Mouse (Mus musculus): ENCODE results near the gene Kcmf1. TPM values are rescaled to one million over a fixed set of nuclear protein-coding genes. Genes with fewer than 3 reads are reported as not detected.

The Kcmf1 gene
- polyA plus RNA-seq, 1 experiment from 2014 or later = 44.7 TPM

DNA sequence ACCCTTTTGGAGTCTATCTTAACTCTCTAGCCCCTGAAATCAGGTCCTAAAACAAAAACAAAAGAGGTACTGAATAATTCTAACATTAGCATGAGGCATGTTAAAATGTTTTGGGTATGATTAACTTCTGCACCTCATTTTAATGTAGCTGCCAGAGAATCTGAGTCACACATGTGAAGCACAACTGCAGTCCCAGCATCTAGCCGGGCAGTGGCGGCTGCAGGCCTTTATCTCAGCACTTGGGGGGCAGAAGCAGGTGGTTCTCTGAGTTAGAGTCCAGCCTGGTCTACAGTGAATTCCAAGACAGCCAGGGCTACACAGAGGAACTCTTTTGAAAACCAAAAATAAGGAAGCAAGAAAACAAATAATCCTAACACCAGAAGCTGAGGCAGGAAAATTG, 11.1 kb downstream of the Kcmf1 start:
- H3K27ac ChIP-seq (ENCODE audit: low read depth, low read length) = no peak overlapping the region
- no peak overlapping the region for H3K4me3 ChIP-seq (ENCODE audit: low read depth, low read length)
- H3K9ac ChIP-seq (ENCODE audit: low read depth, low read length) = no peak overlapping the region
- no peaks in the 10 kb centered on the region for H3K4me1 ChIP-seq (ENCODE audit: control insufficient read depth, insufficient read depth, low read length)
- no peaks in the 10 kb centered on the region for H3K27me3 ChIP-seq (ENCODE audit: control insufficient read depth, insufficient read depth, low read length)
- ATAC-seq (replicated peaks; ENCODE audit: insufficient number of reproducible peaks, low FRiP score, low TSS enrichment) = no peak
- no peaks in the 10 kb centered on the region for H3K9me3 ChIP-seq (replicated peaks; ENCODE audit: control insufficient read depth, low read length)
- 55% methylated on average over 2 of the region's 2 CpGs for WGBS (ENCODE audit: insufficient replicate concordance)
- no peaks in the 10 kb centered on the region for H3K36me3 ChIP-seq (ENCODE audit: control insufficient read depth, insufficient read depth, low read length)
- H3K4me2 ChIP-seq = no peak overlapping the region

DNA sequence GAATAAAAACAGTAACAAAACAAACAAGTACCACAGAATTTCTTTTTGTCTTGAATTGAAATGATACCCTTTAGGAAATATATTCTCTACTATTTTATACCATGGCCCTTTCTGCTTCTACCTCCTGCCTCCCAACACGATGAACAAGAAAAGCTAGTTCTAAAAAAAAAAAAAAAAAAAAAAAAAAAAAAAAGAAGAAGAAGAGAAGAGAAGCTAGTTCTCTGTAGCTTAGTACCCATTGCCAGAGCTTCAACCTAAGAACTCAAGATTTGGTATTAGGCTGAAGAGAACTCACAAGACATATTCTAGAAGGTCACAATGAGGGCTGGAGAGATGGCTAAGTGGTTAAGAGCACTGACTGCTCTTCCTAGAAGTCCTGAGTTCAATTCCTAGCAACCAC, 14.5 kb downstream of the Kcmf1 start:
- no peak overlapping the region for H3K4me3 ChIP-seq (ENCODE audit: low read depth, low read length)
- peaks cover 13% of the 10 kb centered on the region; the same call in 1 of the 2 replicates for H3K4me1 ChIP-seq (ENCODE audit: control insufficient read depth, insufficient read depth, low read length)
- no peak overlapping the region for H3K27ac ChIP-seq (ENCODE audit: low read depth, low read length)
- H3K9me3 ChIP-seq (replicated peaks; ENCODE audit: control insufficient read depth, low read length) = no peaks in the 10 kb centered on the region
- WGBS (ENCODE audit: insufficient replicate concordance) = 85% methylated on average over 1 of the region's 1 CpGs
- H3K36me3 ChIP-seq (ENCODE audit: control insufficient read depth, insufficient read depth, low read length) = no peaks in the 10 kb centered on the region
- ATAC-seq (replicated peaks; ENCODE audit: insufficient number of reproducible peaks, low FRiP score, low TSS enrichment) = no peak
- H3K27me3 ChIP-seq (ENCODE audit: control insufficient read depth, insufficient read depth, low read length) = no peaks in the 10 kb centered on the region
- no peak overlapping the region for H3K9ac ChIP-seq (ENCODE audit: low read depth, low read length)
- H3K4me2 ChIP-seq = no peak overlapping the region

DNA sequence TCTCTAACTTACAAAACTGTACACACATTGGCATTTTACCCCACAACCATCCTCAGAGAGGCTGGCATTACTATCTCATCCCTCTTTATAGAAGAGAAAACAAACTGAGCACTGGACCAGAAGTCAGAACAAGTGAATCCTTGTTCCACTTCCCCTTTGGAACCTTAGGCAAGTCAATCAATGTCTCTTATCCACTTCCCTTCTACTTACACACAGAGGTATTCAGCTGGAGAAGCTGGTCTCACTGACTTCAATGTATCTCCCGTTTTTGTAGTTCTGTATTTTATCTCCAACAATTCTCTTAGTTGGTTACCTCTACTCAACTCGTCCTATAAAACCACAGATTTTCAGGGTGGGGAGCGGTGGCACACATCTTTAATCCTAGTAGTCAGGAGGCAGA, 15.0 kb downstream of the Kcmf1 start:
- H3K9ac ChIP-seq (ENCODE audit: low read depth, low read length) = no peak overlapping the region
- no peaks in the 10 kb centered on the region for H3K36me3 ChIP-seq (ENCODE audit: control insufficient read depth, insufficient read depth, low read length)
- H3K27me3 ChIP-seq (ENCODE audit: control insufficient read depth, insufficient read depth, low read length) = no peaks in the 10 kb centered on the region
- no peak overlapping the region for H3K4me2 ChIP-seq
- H3K4me1 ChIP-seq (ENCODE audit: control insufficient read depth, insufficient read depth, low read length) = peaks cover 13% of the 10 kb centered on the region; the same call in 1 of the 2 replicates
- no peak overlapping the region for H3K4me3 ChIP-seq (ENCODE audit: low read depth, low read length)
- no peak overlapping the region for H3K27ac ChIP-seq (ENCODE audit: low read depth, low read length)
- ATAC-seq (replicated peaks; ENCODE audit: insufficient number of reproducible peaks, low FRiP score, low TSS enrichment) = no peak
- H3K9me3 ChIP-seq (replicated peaks; ENCODE audit: control insufficient read depth, low read length) = no peaks in the 10 kb centered on the region
- 68% methylated on average over 3 of the region's 3 CpGs for WGBS (ENCODE audit: insufficient replicate concordance)

DNA sequence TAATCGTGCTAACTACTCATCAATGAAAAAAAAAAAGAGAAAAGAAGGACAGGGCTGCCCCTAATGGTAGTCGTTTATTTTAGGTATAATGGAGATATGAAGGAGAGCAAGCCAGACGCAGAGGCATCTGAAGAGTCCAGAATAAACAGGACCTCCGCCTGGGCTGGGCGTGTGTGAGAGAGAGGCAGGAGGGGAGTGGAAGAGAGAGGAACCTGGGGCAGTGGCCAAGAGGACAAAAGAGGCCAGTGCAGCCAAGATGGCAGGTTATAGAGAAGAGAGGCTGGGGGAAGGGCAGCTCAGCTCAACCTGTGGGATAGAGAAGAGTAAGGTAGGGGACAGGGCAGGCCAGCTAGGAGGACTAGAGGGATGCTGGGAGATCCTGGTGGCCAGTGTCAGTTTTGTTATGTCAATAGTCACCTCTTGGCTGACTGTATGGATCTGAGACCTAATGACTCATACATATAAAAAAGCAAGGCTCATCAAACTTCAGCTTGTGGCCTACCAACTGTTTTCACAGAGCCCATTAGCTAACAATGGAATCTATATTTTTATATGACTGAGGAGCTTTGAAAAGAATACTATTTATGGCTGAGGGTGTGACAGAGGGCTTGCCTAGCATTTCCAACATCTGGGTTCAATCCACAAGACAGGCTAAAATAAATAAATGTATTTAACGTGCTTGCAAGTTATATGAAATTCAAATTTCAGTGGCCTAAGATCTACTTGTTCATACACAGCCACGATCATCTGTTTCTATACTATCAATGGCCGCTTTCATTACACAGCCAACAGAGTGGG, 16.9 kb downstream of the Kcmf1 start:
- H3K36me3 ChIP-seq (ENCODE audit: control insufficient read depth, insufficient read depth, low read length) = no peaks in the 10 kb centered on the region
- H3K4me2 ChIP-seq = no peak overlapping the region
- H3K4me1 ChIP-seq (ENCODE audit: control insufficient read depth, insufficient read depth, low read length) = peaks cover 16% of the 10 kb centered on the region
- no peak for ATAC-seq (replicated peaks; ENCODE audit: insufficient number of reproducible peaks, low FRiP score, low TSS enrichment)
- 73% methylated on average over 8 of the region's 8 CpGs for WGBS (ENCODE audit: insufficient replicate concordance)
- no peaks in the 10 kb centered on the region for H3K27me3 ChIP-seq (ENCODE audit: control insufficient read depth, insufficient read depth, low read length)
- H3K4me3 ChIP-seq (ENCODE audit: low read depth, low read length) = no peak overlapping the region
- H3K9me3 ChIP-seq (replicated peaks; ENCODE audit: control insufficient read depth, low read length) = no peaks in the 10 kb centered on the region
- no peak overlapping the region for H3K9ac ChIP-seq (ENCODE audit: low read depth, low read length)
- H3K27ac ChIP-seq (ENCODE audit: low read depth, low read length) = no peak overlapping the region

DNA sequence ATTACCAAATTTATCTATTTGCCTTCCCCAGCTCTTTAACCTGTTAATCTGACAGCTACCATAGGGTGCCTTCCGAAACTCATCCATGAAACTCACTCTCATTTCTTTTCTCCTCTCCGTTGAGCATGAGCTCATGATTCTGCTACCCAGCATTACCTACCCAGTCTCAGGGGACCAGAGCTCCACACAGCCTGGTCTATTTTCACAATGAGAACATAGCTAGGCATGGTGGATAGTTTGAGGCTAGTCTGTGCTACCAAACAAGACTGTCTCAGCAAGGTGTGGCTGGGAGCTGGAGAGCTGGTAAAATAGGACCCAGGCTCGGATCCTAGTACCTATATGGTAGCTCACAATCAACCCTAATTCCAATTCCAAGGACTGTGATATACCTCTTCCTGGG, 17.6 kb downstream of the Kcmf1 start:
- ATAC-seq (replicated peaks; ENCODE audit: insufficient number of reproducible peaks, low FRiP score, low TSS enrichment) = no peak
- no peaks in the 10 kb centered on the region for H3K9me3 ChIP-seq (replicated peaks; ENCODE audit: control insufficient read depth, low read length)
- WGBS (ENCODE audit: insufficient replicate concordance) = 91% methylated on average over 3 of the region's 3 CpGs
- H3K4me2 ChIP-seq = no peak overlapping the region
- H3K4me3 ChIP-seq (ENCODE audit: low read depth, low read length) = no peak overlapping the region
- no peaks in the 10 kb centered on the region for H3K27me3 ChIP-seq (ENCODE audit: control insufficient read depth, insufficient read depth, low read length)
- H3K27ac ChIP-seq (ENCODE audit: low read depth, low read length) = no peak overlapping the region
- no peak overlapping the region for H3K9ac ChIP-seq (ENCODE audit: low read depth, low read length)
- H3K4me1 ChIP-seq (ENCODE audit: control insufficient read depth, insufficient read depth, low read length) = peaks cover 16% of the 10 kb centered on the region
- no peaks in the 10 kb centered on the region for H3K36me3 ChIP-seq (ENCODE audit: control insufficient read depth, insufficient read depth, low read length)

DNA sequence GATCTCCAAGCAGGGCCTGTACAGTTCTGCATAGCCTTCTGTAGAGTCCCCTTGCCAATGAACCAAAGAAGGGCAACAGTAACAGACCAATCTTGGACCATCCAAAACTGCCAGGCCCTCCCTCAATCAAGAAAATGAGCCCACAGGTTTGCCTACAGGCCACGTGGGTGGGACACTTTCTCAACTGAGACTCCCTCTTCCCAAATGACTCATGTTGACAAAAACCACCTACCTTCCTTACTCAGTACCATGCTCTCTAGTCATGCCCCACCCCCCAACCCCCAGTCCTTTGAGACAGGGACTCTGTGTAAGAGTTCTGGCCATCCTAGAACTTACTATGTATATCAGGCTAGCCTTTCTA, 18.2 kb downstream of the Kcmf1 start:
- H3K27me3 ChIP-seq (ENCODE audit: control insufficient read depth, insufficient read depth, low read length) = no peaks in the 10 kb centered on the region
- no peaks in the 10 kb centered on the region for H3K36me3 ChIP-seq (ENCODE audit: control insufficient read depth, insufficient read depth, low read length)
- peak overlapping the region; percentile 12; the same call in 1 of the 2 replicates for H3K27ac ChIP-seq (ENCODE audit: low read depth, low read length)
- no peaks in the 10 kb centered on the region for H3K9me3 ChIP-seq (replicated peaks; ENCODE audit: control insufficient read depth, low read length)
- 45% methylated on average over 1 of the region's 1 CpGs for whole genome bisulfite sequencing (ENCODE audit: insufficient replicate concordance)
- H3K4me2 ChIP-seq = peak overlapping the region; percentile 37
- ATAC-seq (replicated peaks; ENCODE audit: insufficient number of reproducible peaks, low FRiP score, low TSS enrichment) = no peak
- H3K9ac ChIP-seq (ENCODE audit: low read depth, low read length) = no peak overlapping the region
- H3K4me3 ChIP-seq (ENCODE audit: low read depth, low read length) = no peak overlapping the region
- peaks cover 16% of the 10 kb centered on the region for H3K4me1 ChIP-seq (ENCODE audit: control insufficient read depth, insufficient read depth, low read length)

DNA sequence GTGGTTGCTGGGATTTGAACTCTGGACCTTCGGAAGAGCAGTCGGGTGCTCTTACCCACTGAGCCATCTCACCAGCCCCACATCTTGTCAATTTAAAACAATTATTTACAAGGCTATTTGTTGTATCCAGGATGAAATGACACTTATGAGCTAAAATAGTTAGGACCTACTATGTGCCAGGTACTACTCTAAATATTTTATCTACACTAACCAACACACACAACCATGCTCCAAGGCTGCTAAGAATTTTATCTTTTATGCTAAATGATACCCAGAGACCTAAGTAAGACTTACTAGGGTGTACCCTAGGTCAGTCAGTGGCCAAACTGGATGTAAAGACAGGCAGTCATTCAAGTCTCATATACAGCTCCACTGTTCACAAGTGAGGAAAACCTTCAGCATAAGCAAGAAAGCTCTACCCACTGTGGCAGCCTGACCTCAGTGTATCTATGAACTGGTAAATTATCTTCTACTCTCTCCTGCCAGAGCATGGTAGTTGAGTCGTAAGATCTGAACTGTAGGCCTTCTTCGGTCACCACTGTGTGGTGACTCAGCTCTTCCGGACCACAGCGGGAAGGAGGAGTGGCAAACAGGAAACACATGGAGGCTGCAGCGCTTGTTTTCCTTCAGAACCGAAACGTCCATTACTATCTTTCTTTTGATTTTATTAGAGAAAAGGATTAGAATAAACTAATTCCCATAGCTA, 18.7 kb downstream of the Kcmf1 start:
- no peak; the same call in 1 of the 2 replicates for ATAC-seq (replicated peaks; ENCODE audit: insufficient number of reproducible peaks, low FRiP score, low TSS enrichment)
- 66% methylated on average over 9 of the region's 9 CpGs for WGBS (ENCODE audit: insufficient replicate concordance)

DNA sequence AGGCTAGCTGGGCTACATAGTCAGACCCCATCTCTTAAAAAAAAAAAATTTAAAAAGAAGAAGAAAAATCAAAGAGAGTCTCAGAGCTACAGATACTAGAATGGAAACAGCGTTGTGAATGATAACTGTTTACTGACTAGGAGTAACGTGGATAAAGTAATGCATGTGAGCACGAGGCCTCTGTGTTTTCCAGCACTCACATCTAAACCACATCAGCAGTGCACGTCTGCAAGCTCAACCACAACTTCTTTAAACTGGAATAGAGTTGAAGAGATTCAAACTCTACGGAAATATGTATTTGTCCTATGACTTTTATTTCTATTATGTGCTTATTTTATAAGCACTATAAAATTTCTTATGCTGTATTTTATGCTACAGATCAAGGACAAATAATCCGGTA, 23.1 kb downstream of the Kcmf1 start:
- no peak for ATAC-seq (replicated peaks; ENCODE audit: insufficient number of reproducible peaks, low FRiP score, low TSS enrichment)
- 89% methylated on average over 6 of the region's 6 CpGs for WGBS (ENCODE audit: insufficient replicate concordance)
- H3K4me1 ChIP-seq (ENCODE audit: control insufficient read depth, insufficient read depth, low read length) = peaks cover 7% of the 10 kb centered on the region; the same call in 1 of the 2 replicates
- no peak overlapping the region for H3K9ac ChIP-seq (ENCODE audit: low read depth, low read length)
- H3K27ac ChIP-seq (ENCODE audit: low read depth, low read length) = no peak overlapping the region
- no peaks in the 10 kb centered on the region for H3K36me3 ChIP-seq (ENCODE audit: control insufficient read depth, insufficient read depth, low read length)
- no peaks in the 10 kb centered on the region for H3K27me3 ChIP-seq (ENCODE audit: control insufficient read depth, insufficient read depth, low read length)
- H3K4me2 ChIP-seq = no peak overlapping the region
- no peak overlapping the region for H3K4me3 ChIP-seq (ENCODE audit: low read depth, low read length)
- no peaks in the 10 kb centered on the region for H3K9me3 ChIP-seq (replicated peaks; ENCODE audit: control insufficient read depth, low read length)

More for the DNA sequence above, 18.7 kb downstream of the Kcmf1 start:
- Histone ChIP-seq H3K36me3 (ENCODE audit: control insufficient read depth, insufficient read depth, low read length) (no peaks in the 10 kb centered on the region), H3K27ac (ENCODE audit: low read depth, low read length) (peak overlapping the region; percentile 12; the same call in 1 of the 2 replicates), H3K4me1 (ENCODE audit: control insufficient read depth, insufficient read depth, low read length) (peaks cover 16% of the 10 kb centered on the region), H3K4me2 (peak overlapping the region; percentile 37), H3K9ac (ENCODE audit: low read depth, low read length) (no peak overlapping the region), H3K9me3 (replicated peaks; ENCODE audit: control insufficient read depth, low read length) (no peaks in the 10 kb centered on the region), H3K4me3 (ENCODE audit: low read depth, low read length) (no peak overlapping the region), H3K27me3 (ENCODE audit: control insufficient read depth, insufficient read depth, low read length) (no peaks in the 10 kb centered on the region)
